Mouse (Mus musculus) liver (tissue): ENCODE measurements around the gene Kank2.
"Not testable (repeated sequence)": the region's sequence is repeated elsewhere in the genome, so short reads cannot be mapped to it uniquely, and the experiment has no call there.

Experiments used
- DNase-seq: peaks from one replicate; pipeline ENCODE4 v3.0.0-alpha.2; 2020; ENCODE audit warnings: mixed read lengths

Kank2 gene

DNA sequence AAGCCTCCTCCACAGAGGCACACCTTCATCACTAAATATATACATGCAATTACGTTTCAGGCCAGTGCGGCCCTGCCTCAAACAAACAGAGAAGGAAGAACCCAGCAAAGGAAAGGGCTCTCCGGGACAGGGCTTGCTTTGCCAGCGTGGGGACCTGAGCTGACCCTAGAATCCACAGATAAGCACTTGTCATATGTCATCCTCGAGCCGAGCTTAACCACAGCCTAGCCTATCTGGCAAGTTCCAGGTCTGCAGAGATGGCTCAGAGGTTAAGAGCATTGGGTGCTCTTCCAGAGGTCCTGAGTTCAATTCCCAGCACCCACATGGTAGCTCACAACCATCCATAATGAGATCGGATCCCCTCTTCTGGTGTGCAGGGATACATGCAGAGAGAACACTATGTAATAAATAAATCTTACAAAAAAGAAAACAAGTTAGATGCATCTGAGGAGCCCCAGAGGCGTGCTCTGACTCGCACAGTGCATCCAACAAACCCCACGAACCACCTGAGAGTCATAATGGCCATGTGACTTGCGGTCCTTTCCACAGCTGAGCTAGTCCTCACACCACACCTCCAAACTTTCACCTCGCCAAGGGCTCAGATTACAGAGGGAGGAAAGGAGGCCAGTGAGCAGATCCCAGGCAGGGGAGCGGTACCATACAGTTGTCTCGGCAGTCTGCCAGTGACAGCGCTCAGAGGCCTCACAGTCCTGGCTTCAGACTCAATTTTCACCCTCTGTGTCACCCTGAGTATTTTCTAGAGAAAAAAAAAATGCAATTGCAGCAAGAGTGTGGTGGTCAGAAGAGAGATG is 16.7 kb downstream of the Kank2 start:
- DNase-seq = no peak

DNA sequence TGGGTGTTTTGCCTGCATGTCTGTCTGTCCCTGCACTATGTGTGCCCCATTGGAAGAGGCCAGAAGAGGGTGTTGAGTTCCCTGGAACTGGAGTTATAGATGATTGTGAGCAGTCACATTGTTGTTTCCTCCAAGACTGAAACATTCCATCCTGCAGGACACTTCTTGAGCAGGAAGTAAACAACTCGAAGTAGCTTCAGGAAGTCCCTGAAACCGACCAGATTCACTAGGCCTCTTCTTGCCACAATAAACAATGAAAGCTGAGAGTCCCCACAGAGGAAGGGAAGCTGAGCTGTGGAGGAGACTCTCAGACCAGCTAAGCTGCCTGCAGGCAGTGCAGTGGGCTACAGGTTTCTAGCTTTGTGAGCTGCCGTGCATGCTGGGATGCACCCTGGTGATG is 20.8 kb downstream of the Kank2 start:
- DNase-seq = no peak

DNA sequence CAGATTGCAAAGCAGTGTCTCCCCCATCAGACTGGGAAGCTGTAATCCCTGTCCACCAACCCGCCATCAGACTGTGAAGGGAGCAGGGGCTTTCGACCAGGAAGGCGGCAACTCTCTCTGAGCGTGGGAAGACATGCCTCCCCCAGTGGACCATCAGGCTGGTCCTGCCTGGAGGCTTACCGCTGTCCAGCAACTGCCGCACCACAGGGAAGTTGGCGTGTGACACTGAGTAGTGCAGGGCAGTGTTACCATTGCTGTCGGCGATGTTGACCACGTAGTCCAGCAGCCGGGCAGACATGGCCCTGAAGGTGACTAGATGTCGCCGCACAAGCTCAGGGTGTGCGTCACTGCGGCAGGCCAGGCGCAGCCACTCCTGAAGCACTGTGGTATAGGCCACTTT is 24.2 kb downstream of the Kank2 start:
- no peak for DNase-seq

DNA sequence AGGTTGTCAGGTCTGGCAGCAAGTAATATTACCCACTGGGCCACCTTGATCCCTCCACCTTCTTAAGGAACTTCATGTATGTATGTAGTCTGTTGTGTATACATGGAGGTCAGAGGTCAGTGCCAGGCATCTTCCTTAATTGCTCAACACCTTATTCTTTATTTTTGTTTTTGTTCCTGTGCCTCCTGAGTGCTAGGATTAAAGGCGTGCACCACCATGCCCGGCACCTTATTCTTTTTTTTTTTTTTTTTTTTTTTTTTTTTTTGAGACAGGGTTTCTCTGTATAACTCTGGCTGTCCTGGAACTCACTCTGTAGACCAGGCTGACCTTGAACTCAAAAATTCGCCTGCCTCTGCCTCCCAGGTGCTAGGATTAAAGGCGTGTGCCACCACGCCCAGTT is 25.1 kb downstream of the Kank2 start:
- DNase-seq = not testable (repeated sequence)

DNA sequence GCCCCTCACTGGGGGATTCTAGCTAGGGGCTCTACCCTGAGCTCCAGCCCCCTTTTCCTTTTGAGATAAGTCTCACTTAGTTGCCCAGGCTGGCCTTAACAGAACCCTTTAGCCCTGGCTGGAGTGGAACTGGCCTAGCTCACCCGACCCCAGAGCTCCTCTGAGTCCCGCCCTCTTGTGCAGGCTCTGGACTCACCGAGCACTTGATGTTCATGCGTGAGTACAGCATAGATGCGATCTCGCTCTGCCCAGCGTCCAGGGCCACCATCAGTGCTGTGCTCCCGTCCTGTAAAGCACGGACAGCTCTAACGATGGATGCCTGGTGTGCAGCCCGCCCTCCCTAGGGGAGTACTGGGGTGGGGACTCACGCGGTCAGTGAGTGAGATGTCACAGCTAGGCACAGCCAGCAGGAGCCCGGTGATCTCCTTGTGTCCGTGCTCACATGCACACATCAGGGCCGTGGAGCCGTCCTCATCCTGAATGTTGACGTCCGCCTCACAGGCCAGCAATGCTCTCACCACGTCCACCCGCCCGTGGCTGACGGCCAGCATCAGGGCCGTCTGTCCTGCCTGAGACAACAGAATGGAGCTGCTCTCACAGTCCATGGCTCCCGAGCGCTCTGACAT is 28.9 kb downstream of the Kank2 start:
- no peak for DNase-seq

DNA sequence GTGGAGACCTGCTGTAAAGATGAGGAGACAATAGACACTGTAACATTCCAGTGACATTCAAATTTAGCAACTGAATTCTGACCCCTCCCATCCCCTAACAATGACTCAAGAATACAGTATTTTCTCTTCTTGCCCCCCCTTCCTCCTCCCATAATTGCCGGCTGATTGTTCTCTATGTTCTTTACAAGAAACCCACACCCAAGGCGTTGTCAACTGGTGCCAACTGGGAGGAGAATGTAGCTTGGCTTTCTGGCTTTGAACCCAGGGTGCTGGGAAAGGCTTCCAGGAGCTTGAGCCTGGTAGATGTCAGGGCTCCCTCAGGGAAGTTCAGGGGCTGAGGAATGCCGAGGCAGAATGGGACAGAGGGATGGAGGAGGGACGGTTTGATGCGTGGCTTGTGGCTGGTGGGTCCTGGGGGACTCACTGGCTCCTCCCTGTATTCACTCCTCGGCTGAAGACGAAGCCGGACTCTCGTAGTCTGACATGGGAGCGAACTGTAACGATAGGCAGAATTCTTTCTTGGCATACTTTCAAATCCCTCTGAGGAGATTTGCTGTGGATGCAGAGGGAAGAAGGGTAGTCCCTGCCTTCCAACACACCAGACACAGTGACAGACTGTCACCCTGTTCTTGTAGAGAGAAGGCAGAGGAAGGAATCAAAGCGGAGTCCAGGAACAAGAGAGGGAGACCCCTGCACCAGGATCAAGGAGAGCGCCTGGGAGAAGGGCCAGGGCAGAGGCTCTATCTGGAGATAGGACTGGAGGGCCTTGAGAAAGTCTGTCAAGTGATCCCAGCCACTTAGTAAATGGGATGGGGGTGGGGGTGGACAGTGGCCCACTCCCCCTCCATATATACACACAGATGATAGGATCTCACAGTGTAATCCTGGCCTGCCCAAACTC is 29.8 kb downstream of the Kank2 start:
- DNase-seq = no peak

DNA sequence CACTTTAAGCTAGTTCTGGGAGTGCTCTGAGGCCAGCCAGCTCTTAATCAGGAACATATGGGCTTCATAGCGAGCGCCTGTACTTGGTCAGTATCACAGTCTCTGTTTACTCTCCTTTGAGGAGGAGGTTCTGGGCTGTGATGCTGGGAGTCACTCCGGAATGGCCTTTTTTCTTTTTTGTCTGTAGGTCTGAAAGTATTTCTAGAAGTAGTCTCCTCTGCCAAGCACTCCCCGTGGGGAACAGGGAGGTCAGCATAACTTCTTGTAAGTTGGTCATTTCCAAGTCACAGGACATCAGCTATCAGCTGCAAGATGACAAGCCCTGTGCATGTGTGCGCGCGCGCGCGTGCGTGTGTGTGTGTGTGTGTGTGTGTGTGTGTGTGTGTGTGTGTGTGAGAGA is 30.6 kb downstream of the Kank2 start:
- no peak for DNase-seq

DNA sequence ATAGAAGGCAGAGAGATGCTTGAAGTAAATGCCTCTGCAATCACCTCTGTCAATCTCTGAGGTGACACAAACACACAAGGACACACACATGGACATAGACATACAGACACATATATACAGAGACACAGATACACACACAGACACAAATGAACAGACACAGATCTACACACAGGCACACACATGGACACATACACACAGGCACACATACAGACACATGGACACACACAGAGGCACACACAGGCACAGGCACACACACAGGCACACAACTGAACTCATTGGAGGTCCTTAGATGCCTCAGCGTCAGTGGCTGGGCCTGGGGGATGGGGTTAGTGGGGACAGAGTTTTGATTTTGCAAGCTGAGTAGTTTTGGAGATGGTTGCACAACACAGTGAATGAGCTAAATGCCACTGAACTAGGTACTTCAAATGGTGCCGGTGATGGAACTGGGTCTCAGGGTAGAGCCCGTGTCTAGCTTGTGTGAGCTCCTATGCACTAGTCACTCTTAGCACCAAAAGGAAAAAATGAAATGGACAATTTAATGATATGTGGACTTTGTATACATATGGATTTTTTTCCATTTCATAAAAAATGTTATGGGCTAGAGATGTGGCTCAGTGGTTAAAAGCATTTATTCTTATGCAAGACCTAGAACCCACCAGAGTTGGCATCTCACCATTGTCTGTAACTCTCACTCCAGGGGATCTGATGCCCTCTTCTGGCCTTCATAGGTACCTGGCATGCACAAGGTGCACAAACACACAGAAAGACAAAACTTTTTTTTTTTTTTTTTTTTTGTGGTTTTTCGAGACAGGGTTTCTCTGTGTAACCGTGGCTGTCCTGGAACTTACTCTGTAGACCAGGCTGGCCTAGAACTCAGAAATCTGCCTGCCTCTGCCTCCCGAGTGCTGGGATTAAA is 34.2 kb downstream of the Kank2 start:
- DNase-seq = no peak

DNA sequence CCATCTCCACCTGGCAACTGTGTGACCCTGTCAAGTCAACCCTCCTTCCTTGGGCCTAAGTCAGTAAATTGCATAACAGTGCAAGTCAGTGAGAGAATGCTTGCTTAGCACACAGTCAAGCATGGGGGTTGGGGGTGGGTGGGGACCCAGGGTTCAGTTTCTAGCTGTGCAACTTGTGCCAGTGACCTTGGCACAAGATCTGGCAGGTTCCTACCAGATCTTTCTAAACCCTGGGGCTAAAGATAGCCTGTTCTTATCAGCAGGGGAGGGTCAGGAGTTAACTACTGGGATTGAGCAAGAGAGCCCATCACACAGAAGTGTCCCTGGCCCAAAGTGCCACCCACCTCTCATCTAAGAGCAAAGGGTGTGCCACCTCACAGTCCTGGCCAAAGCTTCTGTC is 36.4 kb downstream of the Kank2 start:
- no peak for DNase-seq

DNA sequence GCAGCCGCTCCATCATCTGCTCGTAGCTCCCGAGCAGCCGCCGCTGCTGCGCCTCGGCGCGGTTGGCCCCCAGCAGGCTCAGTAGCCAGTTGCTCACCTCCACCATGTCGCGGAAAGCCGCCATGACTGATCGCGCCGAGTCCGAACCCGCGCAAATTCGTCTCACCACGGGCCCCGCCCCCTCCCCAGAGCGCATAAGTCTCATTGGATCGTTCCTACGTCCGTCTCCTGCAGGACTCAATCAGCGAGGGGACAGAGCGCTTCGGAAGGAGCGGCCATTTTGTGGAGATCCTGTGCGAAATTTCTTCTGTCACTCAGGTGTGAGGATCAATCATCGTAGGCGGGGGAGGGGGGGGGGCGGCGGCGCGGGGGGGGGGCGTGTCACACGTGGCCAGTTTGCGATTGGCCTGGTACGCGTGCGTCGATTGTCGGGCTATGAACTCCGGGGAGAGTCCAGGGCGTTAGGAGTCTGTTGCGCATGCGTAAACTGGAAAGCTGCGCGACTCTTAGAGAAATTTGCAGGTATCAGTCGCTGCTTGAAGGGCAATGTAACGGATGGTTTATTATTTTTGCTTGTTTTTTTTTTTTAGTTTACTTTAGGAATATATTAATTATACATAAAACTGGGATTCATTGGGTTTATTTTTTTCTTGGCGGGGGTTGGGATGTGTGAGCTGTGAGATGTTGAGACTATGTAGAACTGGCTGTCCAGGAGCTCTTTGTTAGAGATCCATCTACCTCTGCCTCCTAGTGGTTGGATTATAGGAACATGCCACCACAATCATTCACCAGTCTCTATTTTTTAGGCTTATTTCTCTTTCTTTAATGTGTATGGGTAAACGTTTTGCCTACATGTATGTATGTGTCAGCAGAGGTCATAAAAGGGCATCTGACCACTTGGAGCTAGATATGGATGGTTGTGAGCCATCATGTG is 38.1 kb downstream of the Kank2 start, which contains the start of gene Spc24:
Gene Spc24, minus strand, starts transcription at position 149 of the 934 bp plus-strand sequence.
- peak; percentile 96 for DNase-seq

DNA sequence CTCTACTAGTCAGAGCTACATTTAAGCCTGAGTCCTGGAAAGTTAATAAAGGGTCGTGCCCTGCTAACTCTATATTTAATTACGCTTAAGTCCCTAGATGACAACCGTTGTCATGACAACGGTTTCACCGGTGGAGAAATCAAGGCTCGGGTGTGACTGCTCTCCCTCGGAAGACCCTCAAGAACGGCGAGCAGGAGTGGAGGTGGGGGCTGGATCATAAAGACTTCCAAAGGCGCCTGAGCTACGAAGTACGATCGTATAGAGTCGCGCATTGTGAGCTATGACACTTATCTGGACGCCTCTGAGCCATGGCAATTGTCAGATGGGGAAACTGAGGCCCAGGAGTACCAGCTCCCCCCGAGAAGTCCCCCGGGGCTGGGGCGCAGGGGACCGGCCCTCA is 38.8 kb downstream of the Kank2 start:
- no peak for DNase-seq

DNA sequence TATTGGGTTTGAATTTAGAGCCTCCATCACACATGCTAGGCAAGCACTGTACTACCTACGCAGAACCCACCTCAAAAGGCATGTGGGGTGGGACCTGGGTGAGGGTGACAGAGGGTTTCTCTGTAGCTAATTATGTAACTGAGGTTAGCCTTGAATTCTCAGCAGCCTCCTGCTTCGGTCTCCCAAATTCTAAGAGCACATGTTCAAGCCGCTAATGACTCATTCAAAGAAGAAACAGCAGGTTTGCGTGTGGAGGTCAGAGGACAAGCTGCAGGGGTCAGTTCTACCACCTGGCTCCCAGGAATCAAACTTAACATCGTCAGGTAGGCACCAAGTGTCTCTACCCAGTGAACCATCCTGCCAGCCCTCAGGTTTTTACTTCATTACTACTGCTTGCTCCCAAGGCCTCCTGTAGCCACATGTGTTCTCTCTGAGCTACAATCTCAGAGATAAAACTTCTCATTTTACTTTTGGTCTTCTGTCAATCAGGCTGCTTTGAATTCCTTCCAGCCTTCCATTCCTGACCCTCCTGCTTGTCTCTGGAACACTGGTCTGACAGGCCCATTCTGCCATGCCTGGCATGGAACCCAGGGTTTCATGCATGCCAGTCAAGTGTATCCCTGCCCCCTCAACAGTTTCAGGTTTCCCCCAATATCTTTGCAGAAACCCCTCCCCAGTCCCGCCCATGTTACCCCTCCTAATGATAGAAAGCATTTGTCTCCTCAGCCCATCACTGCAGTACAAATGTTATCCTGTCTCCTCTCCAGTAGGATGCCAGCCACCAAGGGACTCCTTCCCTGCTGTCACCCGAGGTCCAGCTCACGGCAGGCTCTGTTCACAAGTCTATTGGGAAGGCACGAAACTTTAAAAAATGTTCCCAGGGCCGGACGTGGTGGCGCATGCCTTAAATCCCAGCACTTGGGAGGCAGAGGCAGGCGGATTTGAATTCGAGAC is 39.7 kb downstream of the Kank2 start:
- DNase-seq = no peak

DNA sequence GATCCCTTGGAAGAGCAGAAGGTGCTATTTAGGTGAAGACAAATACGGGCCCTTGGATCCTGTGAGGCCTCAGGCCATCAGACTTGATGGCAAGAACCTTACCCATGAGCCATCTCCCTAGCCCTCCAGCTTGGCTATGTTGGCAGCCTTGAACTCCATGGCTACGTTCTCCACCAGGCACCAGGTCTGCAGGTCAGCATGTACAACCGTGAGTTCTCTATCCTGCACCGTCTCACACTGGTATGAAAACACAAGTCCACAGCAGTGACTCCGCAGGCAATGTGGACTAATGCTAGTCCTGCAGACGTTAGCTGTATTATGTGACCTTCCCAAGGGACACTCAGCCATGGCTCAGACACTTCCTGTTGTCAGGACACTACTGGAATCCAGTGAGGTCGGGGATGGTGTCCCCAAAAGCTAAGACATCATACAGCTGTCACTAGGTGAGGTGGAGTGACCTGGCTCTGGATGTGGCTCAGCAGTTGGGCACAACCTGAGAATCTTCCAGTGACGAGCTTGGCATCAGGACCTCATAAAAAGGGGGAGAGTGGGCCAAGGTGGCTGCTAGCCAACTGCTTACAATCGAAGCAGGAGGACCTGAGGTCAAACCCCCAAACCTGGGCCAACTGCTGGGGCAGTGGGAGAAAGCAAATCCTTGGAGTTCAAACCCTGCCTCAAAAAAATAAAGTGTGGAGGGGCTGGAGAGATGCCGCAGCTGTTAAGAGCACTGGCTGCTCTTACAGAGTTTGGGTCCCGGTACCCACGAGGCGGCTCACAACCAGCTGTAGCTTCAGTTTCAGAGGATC is 43.8 kb downstream of the Kank2 start:
- no peak for DNase-seq

DNA sequence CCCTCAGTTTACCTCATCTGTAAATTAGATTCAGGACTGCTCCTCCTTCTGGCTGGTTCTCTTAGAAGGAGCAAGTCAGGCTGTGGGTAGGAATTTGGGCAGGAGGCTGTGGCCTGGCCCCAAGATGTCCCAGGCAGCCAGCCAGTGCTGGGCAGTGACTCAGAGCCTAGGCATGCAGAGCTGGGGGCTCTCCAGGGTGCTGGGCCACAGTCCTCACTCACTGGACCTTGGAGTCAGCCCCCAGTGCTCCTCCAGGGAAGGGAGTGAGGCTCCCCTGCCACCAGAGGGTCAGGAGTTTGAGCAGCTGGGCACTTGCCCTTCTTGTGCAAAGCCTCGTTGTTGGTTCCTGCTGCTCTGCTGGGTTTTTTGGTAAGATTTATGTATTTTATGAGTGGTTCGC is 44.5 kb downstream of the Kank2 start:
- no peak for DNase-seq

DNA sequence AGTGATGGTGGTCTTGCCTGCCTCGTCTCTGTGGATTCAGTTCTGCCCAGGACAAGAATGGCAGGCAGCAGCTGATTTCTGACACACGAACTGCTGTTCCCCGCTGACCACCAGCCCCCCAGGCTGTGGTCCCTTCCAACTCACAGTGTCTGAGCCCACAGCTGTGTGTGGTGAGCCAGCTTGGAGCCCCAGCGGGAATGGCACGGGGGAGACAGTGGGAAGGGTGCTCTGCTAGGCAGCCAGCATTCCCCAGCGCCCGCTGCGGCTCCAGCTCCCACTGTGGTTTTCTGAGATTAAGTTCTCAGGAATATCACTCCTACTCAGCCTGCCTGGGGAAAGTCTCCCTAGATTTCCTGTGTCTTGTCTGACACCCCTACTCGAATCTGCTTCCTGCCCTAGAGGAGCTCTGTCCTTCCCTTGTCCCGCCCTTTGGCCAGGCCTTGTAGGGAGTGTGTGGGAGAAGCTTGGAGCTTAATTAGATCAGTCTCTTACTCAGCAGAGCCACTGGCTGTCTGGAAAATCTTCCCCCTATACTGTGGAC is 46.2 kb downstream of the Kank2 start:
- DNase-seq = peak; percentile 34

DNA sequence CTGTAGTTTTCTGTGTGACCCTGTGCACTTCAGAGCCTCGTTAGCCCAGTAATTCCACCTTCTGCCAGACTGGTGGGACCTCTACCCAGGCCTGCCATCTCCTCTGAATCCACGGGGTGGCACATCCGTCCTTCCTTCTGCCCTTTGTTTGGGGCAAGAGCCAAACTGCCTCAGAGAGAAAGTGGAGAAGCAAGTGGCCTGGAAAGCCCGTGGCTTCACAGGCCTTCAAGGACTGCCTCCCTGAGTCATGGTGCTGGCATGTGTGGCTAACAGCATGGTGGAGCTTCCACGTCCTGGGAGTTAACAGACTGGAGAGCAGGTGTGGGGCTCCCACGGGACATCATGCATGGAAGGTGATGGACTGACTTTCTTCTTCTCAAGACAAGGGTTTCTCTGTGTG is 47.2 kb downstream of the Kank2 start:
- DNase-seq = no peak

DNA sequence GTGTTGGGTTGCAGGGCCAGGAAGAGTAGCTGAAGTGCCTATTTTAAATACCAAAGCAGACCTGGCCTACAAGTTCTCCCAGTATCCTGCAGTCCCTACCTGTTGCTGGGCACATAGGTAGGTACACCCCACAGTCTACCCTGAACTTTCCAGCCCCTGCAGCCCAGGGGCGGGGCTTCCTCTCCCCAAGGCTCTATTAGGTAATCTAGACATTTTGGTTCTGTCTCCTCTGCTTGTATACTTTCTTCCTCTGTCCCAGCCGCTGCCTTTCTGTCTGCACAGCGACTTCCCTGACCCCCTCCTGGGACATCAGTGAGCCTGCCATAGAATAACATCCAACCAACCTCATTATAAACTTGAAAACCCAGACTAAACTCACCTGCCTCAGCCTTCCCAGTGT is 48.2 kb downstream of the Kank2 start:
- DNase-seq = no peak

DNA sequence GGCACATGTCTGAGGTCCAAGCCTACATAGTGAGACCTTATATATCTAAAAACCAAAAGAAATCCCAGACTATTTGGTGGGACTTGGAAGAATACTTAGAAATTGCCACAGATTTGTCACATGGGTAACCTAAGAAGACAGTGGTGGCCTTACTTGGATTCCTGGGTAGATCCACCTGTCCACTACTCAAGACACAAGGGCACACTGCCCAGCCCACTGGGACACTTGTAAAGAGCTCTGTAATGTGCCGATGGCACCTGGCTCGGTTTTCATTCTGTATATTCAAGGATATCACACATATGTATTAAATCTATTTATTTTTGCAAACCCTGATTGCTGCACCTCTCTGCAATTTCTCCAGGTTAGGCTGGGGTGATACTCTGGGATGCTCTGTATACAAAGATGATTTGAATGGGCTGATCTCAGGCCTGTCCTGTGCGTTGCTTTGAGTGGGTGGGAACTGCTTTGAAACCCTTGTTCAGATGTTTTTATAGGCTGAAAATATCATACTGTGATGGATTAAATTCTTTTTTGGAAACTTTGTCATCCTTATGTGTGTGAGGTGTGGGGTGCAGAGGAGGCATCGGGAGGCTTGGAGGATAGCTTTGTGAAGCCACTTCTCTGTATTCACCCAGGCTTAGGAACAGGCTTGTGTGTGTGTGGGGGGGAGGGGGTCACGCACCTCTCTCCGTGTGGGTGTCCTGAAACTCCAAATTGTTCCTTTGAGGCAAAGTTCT is 49.0 kb downstream of the Kank2 start:
- DNase-seq = no peak
